Mouse (Mus musculus): ENCODE results near the gene Psmg4. TPM values are rescaled to one million over a fixed set of nuclear protein-coding genes. Genes with fewer than 3 reads are reported as not detected.

Gene Psmg4
- polyA plus RNA-seq (2015; fragmentation: Nextera tagmentation; extraction: Ambion mirVana), result 27.1 and 27.4 TPM in 2 replicates

DNA sequence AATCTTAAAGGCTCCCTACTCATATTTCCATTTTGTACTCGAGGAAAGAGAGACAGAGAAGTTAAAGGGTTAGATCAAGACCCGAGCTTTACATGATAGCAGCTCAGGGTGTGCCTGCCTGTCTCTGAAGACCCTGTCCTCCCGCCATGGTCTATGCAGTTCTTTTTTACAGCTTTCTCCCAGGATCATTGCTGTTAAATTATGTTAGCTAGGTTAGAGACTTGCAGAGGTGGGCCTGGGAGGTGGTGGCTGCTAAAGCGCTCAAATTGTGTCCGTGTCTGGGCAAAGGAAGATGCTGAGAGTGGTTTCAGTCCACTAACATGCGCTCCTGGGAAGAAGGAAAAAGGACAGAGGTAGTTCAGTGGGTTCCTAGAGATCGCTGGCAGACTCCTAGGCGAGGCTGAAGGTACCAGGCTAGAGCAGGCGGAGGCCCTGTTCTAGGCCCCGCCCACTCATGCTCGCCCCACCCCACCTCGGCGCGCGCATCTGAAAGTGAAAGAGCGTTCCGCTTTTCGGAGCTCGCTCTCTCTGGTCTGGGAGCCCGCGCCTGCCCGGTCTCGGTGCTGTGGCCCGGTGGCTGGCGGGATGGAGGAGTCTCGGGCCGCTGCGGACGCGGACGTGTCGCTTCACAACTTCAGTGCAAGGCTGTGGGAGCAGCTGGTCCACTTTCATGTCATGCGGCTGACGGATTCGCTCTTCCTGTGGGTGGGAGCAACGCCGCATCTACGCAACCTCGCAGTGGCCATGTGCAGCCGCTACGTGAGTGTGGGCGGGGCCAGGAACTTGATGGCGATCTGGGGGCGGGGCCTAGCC is at the start of gene Psmg4:
TSS of gene Psmg4 (plus strand) at position 474 of the 813 bp plus-strand sequence.
- H3K4me3 ChIP-seq (ENCODE audit: low read depth, low read length), result peak within 1 kb of the TSS; percentile 98
- ATAC-seq (ENCODE audit: low read depth), result peak; percentile 96
- H3K27ac ChIP-seq (ENCODE audit: low read length), result peak within 1 kb of the TSS; percentile 92
- peak within 1 kb of the TSS; percentile 86 for H3K4me2 ChIP-seq (ENCODE audit: low read depth, low read length)
- peaks cover 6% of the 10 kb centered on the region; the same call in 1 of the 2 replicates for H3K36me3 ChIP-seq (ENCODE audit: control insufficient read depth, insufficient read depth)
- H3K4me1 ChIP-seq (ENCODE audit: control insufficient read depth, low read depth, low read length), result peaks cover 19% of the 10 kb centered on the region
- H3K27me3 ChIP-seq (ENCODE audit: control insufficient read depth, insufficient read depth, low read depth, low read length), result no peaks in the 10 kb centered on the region
- no peaks in the 10 kb centered on the region for H3K9me3 ChIP-seq (replicated peaks; ENCODE audit: control insufficient read depth, low read length)
- peak within 1 kb of the TSS; percentile 88 for H3K9ac ChIP-seq (ENCODE audit: low read depth, low read length)
- WGBS (ENCODE audit: insufficient replicate concordance), result 4% methylated on average over 44 of the region's 44 CpGs

DNA sequence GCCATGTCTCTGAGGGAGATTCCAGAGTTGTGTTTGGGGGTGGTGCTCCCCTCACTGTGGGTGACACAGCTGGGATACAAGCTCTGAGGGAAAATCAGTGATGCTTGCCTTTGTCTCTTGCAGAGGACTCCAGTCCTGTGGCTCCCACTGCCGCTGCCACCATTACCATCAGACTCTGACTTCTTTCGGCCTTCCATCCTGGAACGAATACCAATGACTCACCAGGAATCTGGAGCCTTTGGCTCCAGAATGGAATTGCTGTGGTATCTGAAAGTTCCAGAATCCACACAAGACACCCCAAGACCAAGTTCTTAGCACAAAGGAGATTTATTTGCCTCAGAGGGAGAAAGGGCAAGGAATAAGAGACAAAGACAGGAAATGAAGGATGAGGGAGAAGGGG is 49.7 kb upstream of the Psmg4 start:
- H3K27me3 ChIP-seq (ENCODE audit: control insufficient read depth, insufficient read depth, low read depth, low read length), result no peaks in the 10 kb centered on the region
- H3K9me3 ChIP-seq (replicated peaks; ENCODE audit: control insufficient read depth, low read length), result no peaks in the 10 kb centered on the region
- H3K27ac ChIP-seq (ENCODE audit: low read length), result no peak overlapping the region
- 75% methylated on average over 3 of the region's 3 CpGs for WGBS (ENCODE audit: insufficient replicate concordance)
- H3K36me3 ChIP-seq (ENCODE audit: control insufficient read depth, insufficient read depth), result no peaks in the 10 kb centered on the region
- H3K4me1 ChIP-seq (ENCODE audit: control insufficient read depth, low read depth, low read length), result no peaks in the 10 kb centered on the region; the same call in 1 of the 2 replicates
- H3K9ac ChIP-seq (ENCODE audit: low read depth, low read length), result no peak overlapping the region
- no peak overlapping the region for H3K4me3 ChIP-seq (ENCODE audit: low read depth, low read length)
- ATAC-seq (ENCODE audit: low read depth), result no peak
- H3K4me2 ChIP-seq (ENCODE audit: low read depth, low read length), result no peak overlapping the region

DNA sequence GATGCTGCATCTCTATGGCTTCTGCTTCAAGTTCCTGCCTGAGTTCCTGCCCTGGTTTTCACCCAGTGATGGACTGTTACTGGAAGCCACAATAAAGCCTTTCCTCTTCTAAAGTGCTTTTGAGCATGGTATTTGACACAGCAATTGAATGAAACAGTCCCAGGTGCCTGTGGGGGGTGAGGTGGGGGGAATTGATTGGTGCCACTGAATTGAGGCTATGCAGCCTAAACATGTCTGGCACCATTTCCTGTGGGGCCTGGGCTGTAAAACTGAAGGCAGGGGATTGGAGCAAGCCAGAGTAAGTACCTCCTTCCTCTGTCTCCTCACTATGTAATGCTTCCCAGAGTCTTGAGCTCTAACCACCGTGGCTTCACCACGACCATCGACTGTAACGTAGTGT is 48.1 kb upstream of the Psmg4 start:
- no peak overlapping the region for H3K4me2 ChIP-seq (ENCODE audit: low read depth, low read length)
- H3K27ac ChIP-seq (ENCODE audit: low read length), result no peak overlapping the region
- H3K4me1 ChIP-seq (ENCODE audit: control insufficient read depth, low read depth, low read length), result peaks cover 7% of the 10 kb centered on the region
- H3K9me3 ChIP-seq (replicated peaks; ENCODE audit: control insufficient read depth, low read length), result no peaks in the 10 kb centered on the region
- WGBS (ENCODE audit: insufficient replicate concordance), result 42% methylated on average over 4 of the region's 4 CpGs
- no peak overlapping the region for H3K4me3 ChIP-seq (ENCODE audit: low read depth, low read length)
- no peaks in the 10 kb centered on the region for H3K27me3 ChIP-seq (ENCODE audit: control insufficient read depth, insufficient read depth, low read depth, low read length)
- no peak overlapping the region for H3K9ac ChIP-seq (ENCODE audit: low read depth, low read length)
- no peaks in the 10 kb centered on the region for H3K36me3 ChIP-seq (ENCODE audit: control insufficient read depth, insufficient read depth)
- ATAC-seq (ENCODE audit: low read depth), result no peak

DNA sequence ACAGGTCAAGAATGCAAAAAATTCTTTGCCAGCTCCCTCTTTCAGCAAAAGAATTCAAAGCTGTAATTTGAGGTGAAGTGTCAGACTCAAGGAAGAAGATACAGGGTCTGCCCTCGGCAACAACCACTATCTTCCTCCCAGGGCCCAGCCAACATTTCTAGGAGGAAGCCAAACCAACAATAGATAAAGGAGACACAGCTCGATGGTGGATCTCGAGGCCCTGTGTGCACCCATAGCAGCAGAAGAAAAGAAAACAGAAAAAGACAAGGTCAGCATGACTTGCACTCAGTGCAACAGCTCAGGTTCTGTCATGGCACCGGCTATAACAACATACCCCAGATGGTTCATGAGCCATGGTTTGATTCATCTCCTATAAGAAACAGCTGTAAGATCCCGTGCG is 46.3 kb upstream of the Psmg4 start:
- peaks cover 7% of the 10 kb centered on the region for H3K4me1 ChIP-seq (ENCODE audit: control insufficient read depth, low read depth, low read length)
- ATAC-seq (ENCODE audit: low read depth), result no peak
- no peaks in the 10 kb centered on the region for H3K36me3 ChIP-seq (ENCODE audit: control insufficient read depth, insufficient read depth)
- WGBS (ENCODE audit: insufficient replicate concordance), result 39% methylated on average over 6 of the region's 6 CpGs
- H3K4me3 ChIP-seq (ENCODE audit: low read depth, low read length), result no peak overlapping the region
- no peaks in the 10 kb centered on the region for H3K9me3 ChIP-seq (replicated peaks; ENCODE audit: control insufficient read depth, low read length)
- H3K27ac ChIP-seq (ENCODE audit: low read length), result no peak overlapping the region
- H3K9ac ChIP-seq (ENCODE audit: low read depth, low read length), result no peak overlapping the region
- H3K4me2 ChIP-seq (ENCODE audit: low read depth, low read length), result no peak overlapping the region
- H3K27me3 ChIP-seq (ENCODE audit: control insufficient read depth, insufficient read depth, low read depth, low read length), result no peaks in the 10 kb centered on the region

DNA sequence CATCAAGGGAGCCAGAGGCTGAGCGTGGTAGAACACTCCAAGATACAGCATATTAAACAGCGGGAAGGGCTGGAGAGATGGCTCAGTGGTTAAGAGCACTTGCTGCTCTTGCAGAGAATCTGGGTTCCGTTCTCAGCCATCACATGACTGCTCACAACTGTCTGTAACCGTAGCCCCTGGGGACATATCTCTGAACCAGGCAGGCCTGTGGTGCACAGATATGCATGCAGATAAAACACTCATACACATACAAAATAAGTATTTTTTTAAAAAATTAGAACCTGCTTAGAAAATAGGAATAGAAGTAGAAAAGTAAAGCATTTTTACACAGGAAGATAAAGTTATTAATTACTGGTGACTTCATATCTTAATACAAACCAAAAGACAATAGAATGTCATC is 43.9 kb upstream of the Psmg4 start:
- Histone ChIP-seq H3K9ac (ENCODE audit: low read depth, low read length) (no peak overlapping the region), H3K9me3 (replicated peaks; ENCODE audit: control insufficient read depth, low read length) (no peaks in the 10 kb centered on the region), H3K4me3 (ENCODE audit: low read depth, low read length) (no peak overlapping the region), H3K27ac (ENCODE audit: low read length) (no peak overlapping the region), H3K4me2 (ENCODE audit: low read depth, low read length) (peak overlapping the region; percentile 10; the same call in 1 of the 2 replicates), H3K36me3 (ENCODE audit: control insufficient read depth, insufficient read depth) (no peaks in the 10 kb centered on the region), H3K27me3 (ENCODE audit: control insufficient read depth, insufficient read depth, low read depth, low read length) (no peaks in the 10 kb centered on the region), H3K4me1 (ENCODE audit: control insufficient read depth, low read depth, low read length) (peaks cover 7% of the 10 kb centered on the region)
- ATAC-seq (ENCODE audit: low read depth), result peak; percentile 75
- WGBS (ENCODE audit: insufficient replicate concordance), result 19% methylated on average over 4 of the region's 4 CpGs

DNA sequence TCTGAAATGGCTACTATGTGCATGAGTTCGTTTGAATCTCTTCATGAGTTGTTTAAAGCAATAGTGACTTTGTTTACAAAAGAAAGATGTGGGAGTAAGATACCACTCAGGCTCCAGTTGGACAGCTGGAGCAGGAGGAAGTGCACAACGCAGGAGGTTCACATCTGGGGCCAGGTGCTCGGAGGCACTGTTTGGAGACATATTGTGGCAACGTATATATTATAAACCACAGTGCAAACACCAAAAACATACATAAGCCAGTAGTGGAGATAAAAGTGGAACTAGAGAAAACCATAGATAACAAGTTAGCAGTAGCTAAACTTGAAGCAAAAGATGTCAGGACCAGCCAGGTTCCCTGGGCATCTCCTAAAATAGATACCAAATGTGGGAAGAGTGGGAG is 43.4 kb upstream of the Psmg4 start:
- Histone ChIP-seq H3K4me2 (ENCODE audit: low read depth, low read length) (no peak overlapping the region), H3K9me3 (replicated peaks; ENCODE audit: control insufficient read depth, low read length) (no peaks in the 10 kb centered on the region), H3K4me3 (ENCODE audit: low read depth, low read length) (no peak overlapping the region), H3K4me1 (ENCODE audit: control insufficient read depth, low read depth, low read length) (peaks cover 7% of the 10 kb centered on the region), H3K36me3 (ENCODE audit: control insufficient read depth, insufficient read depth) (no peaks in the 10 kb centered on the region), H3K27ac (ENCODE audit: low read length) (no peak overlapping the region), H3K9ac (ENCODE audit: low read depth, low read length) (no peak overlapping the region), H3K27me3 (ENCODE audit: control insufficient read depth, insufficient read depth, low read depth, low read length) (no peaks in the 10 kb centered on the region)
- no peak for ATAC-seq (ENCODE audit: low read depth)
- WGBS (ENCODE audit: insufficient replicate concordance), result 13% methylated on average over 4 of the region's 4 CpGs

DNA sequence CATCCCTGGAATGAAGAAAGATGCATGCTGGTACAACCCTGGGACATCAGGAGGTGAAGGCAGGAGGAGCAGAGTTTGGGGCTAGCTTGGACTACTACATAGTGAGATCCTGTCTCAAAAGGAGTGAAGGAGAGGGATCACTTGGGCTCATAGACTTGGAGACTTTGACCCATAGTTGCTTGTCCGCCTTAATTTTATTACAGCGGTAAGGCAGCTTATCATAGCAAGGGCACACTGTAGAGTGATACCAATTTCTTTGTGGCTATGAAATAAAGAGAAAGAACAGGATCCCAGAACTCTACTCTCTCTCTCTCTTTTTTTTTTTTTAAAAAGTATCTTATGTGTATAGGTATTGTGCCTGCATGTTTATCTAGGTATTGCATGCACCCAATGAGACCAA is 42.2 kb upstream of the Psmg4 start:
- WGBS (ENCODE audit: insufficient replicate concordance), result 76% methylated on average over 2 of the region's 2 CpGs
- no peak overlapping the region for H3K4me3 ChIP-seq (ENCODE audit: low read depth, low read length)

DNA sequence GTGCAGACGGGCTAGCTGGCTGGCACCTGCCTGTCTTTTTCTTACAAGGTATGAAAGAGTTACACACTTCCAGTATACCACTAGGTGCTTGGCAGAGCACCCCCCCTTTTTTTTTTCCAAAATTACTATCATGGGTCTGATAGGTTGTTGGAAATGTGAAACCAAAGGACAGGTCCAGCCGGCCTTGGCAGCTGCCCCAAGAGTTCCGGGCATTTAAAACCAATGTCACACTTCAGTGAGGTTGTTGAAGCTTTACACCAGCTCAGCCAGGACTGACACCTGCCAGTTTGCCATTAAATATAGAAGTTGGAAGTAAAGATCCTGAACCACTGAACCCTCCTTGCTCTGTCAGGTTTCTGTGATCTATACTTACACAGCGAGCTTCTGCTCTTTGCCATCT is 37.1 kb upstream of the Psmg4 start:
- Histone ChIP-seq H3K4me1 (ENCODE audit: control insufficient read depth, low read depth, low read length) (peaks cover 10% of the 10 kb centered on the region), H3K4me2 (ENCODE audit: low read depth, low read length) (no peak overlapping the region), H3K9ac (ENCODE audit: low read depth, low read length) (no peak overlapping the region), H3K27ac (ENCODE audit: low read length) (no peak overlapping the region), H3K4me3 (ENCODE audit: low read depth, low read length) (no peak overlapping the region), H3K36me3 (ENCODE audit: control insufficient read depth, insufficient read depth) (no peaks in the 10 kb centered on the region), H3K9me3 (replicated peaks; ENCODE audit: control insufficient read depth, low read length) (no peaks in the 10 kb centered on the region), H3K27me3 (ENCODE audit: control insufficient read depth, insufficient read depth, low read depth, low read length) (peaks cover 22% of the 10 kb centered on the region)
- WGBS (ENCODE audit: insufficient replicate concordance), result 61% methylated on average over 4 of the region's 4 CpGs
- no peak for ATAC-seq (ENCODE audit: low read depth)

More for the DNA sequence above, 42.2 kb upstream of the Psmg4 start:
- H3K27me3 ChIP-seq (ENCODE audit: control insufficient read depth, insufficient read depth, low read depth, low read length), result no peaks in the 10 kb centered on the region
- H3K4me1 ChIP-seq (ENCODE audit: control insufficient read depth, low read depth, low read length), result peaks cover 7% of the 10 kb centered on the region
- no peak overlapping the region for H3K9ac ChIP-seq (ENCODE audit: low read depth, low read length)
- no peak overlapping the region for H3K27ac ChIP-seq (ENCODE audit: low read length)
- ATAC-seq (ENCODE audit: low read depth), result no peak
- H3K9me3 ChIP-seq (replicated peaks; ENCODE audit: control insufficient read depth, low read length), result no peaks in the 10 kb centered on the region
- no peak overlapping the region for H3K4me2 ChIP-seq (ENCODE audit: low read depth, low read length)
- H3K36me3 ChIP-seq (ENCODE audit: control insufficient read depth, insufficient read depth), result no peaks in the 10 kb centered on the region

DNA sequence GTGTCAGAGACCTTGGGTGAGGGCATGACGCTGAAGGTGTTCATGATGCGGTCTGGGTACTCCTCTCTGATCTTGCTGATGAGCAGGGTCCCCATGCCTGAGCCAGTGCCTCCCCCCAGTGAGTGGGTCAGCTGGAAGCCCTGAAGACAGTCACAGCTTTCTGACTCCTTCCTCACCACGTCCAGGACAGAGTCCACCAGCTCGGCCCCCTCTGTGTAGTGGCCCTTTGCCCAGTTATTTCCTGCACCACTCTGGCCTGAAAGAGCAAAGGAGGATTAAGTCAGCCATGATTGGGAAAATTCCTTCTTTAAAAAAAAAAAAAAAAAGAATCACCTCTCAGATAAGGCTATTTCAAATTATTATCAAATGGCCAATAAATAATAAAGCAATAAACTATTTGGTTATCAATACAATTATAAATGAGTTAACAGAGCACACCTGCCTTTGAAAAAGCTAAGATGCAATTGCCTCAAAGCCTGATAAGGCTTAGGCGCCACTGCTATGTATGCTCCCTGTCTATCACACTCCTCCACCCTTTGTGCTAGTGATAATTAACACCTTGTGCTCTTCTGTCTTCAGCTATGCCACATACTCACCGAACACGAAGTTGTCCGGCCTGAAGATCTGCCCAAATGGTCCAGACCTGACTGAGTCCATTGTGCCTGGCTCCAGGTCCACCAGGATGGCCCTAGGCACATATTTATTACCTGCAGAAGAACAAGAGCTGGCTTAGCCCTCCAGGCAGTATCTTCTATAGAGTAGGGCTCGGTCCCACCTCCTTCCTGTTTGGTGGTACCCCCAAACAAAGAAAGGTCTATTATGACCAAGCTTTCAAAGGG is 34.3 kb upstream of the Psmg4 start:
- peaks cover 22% of the 10 kb centered on the region for H3K4me1 ChIP-seq (ENCODE audit: control insufficient read depth, low read depth, low read length)
- H3K9me3 ChIP-seq (replicated peaks; ENCODE audit: control insufficient read depth, low read length), result no peaks in the 10 kb centered on the region
- H3K36me3 ChIP-seq (ENCODE audit: control insufficient read depth, insufficient read depth), result no peaks in the 10 kb centered on the region
- no peak overlapping the region for H3K27ac ChIP-seq (ENCODE audit: low read length)
- H3K9ac ChIP-seq (ENCODE audit: low read depth, low read length), result no peak overlapping the region
- H3K4me2 ChIP-seq (ENCODE audit: low read depth, low read length), result no peak overlapping the region
- 55% methylated on average over 9 of the region's 9 CpGs for WGBS (ENCODE audit: insufficient replicate concordance)
- ATAC-seq (ENCODE audit: low read depth), result no peak
- peaks cover 48% of the 10 kb centered on the region for H3K27me3 ChIP-seq (ENCODE audit: control insufficient read depth, insufficient read depth, low read depth, low read length)
- no peak overlapping the region for H3K4me3 ChIP-seq (ENCODE audit: low read depth, low read length)

All from liver, embryonic 16.5 days (tissue).